Mouse (Mus musculus): ENCODE data around the gene Wdr95. TPM values are rescaled to one million over a fixed set of nuclear protein-coding genes. Genes with fewer than 3 reads are reported as not detected.
A peak's percentile ranks its signal among the peaks of the same experiment; 100 is the strongest.
"Not testable (repeated sequence)": the region's sequence is repeated elsewhere in the genome, so short reads cannot be mapped to it uniquely, and the experiment has no call there.

Wdr95 gene
- total RNA-seq, 2 experiments from 2014 or later, result not detected

- intact Hi-C loops (cut with DNase I; ENCODE audit: low total_unique reads), result no loop called here
Observed at GRCm38 (mm10) chr5:149514087-149514671, 14.3 kb upstream of the Wdr95 start.

GRCm38 (mm10) chr5:149514890-149515289 is 13.6 kb upstream of the Wdr95 start:
- intact Hi-C loops (cut with DNase I; ENCODE audit: low total_unique reads), result no loop called here
- DNase-seq, result no peak

More at GRCm38 (mm10) chr5:149514087-149514671, 14.3 kb upstream of the Wdr95 start:
- peak; percentile 35 for DNase-seq

- intact Hi-C loops (cut with DNase I; ENCODE audit: low total_unique reads), result no loop called here
Observed at GRCm38 (mm10) chr5:149517116-149517515, 11.4 kb upstream of the Wdr95 start.

GRCm38 (mm10) chr5:149520806-149521205 is 7.7 kb upstream of the Wdr95 start:
- no peak for DNase-seq
- intact Hi-C loops (cut with DNase I; ENCODE audit: low total_unique reads), result loop anchor here (5.0 kb wide), 1 partner anchor 64 kb away; no protein-coding TSS in a partner anchor

More at GRCm38 (mm10) chr5:149517116-149517515, 11.4 kb upstream of the Wdr95 start:
- DNase-seq, result no peak

GRCm38 (mm10) chr5:149523856-149524241 is 4.6 kb upstream of the Wdr95 start:
- intact Hi-C loops (cut with DNase I; ENCODE audit: low total_unique reads), result loop anchor here (5.0 kb wide), 1 partner anchor 67 kb away; no protein-coding TSS in a partner anchor

GRCm38 (mm10) chr5:149524242-149524858 is 4.1 kb upstream of the Wdr95 start:
- DNase-seq, result peak; percentile 78
- intact Hi-C loops (cut with DNase I; ENCODE audit: low total_unique reads), result loop anchor here (5.0 kb wide), 1 partner anchor 67 kb away; no protein-coding TSS in a partner anchor

More at GRCm38 (mm10) chr5:149523856-149524241, 4.6 kb upstream of the Wdr95 start:
- no peak for DNase-seq

GRCm38 (mm10) chr5:149525055-149525785 is 3.3 kb upstream of the Wdr95 start:
- DNase-seq, result no peak

GRCm38 (mm10) chr5:149526467-149526951 is 2.0 kb upstream of the Wdr95 start:
- intact Hi-C loops (cut with DNase I; ENCODE audit: low total_unique reads), result no loop called here
- DNase-seq, result peak; percentile 57

More at GRCm38 (mm10) chr5:149525055-149525785, 3.3 kb upstream of the Wdr95 start:
- intact Hi-C loops (cut with DNase I; ENCODE audit: low total_unique reads), result no loop called here

GRCm38 (mm10) chr5:149527292-149527691 is 1.2 kb upstream of the Wdr95 start:
- DNase-seq; intact Hi-C loops (cut with DNase I; ENCODE audit: low total_unique reads): not testable (repeated sequence)

GRCm38 (mm10) chr5:149533847-149534246 is 5.4 kb downstream of the Wdr95 start:
- DNase-seq, result no peak
- intact Hi-C loops (cut with DNase I; ENCODE audit: low total_unique reads), result no loop called here

- intact Hi-C loops (cut with DNase I; ENCODE audit: low total_unique reads), result no loop called here
Observed at GRCm38 (mm10) chr5:149536005-149536404, 7.5 kb downstream of the Wdr95 start.

GRCm38 (mm10) chr5:149537796-149538511 is 9.5 kb downstream of the Wdr95 start:
- intact Hi-C loops (cut with DNase I; ENCODE audit: low total_unique reads), result no loop called here
- DNase-seq, result no peak

More at GRCm38 (mm10) chr5:149536005-149536404, 7.5 kb downstream of the Wdr95 start:
- no peak for DNase-seq

- intact Hi-C loops (cut with DNase I; ENCODE audit: low total_unique reads), result no loop called here
- DNase-seq, result no peak
Observed at GRCm38 (mm10) chr5:149538531-149538930, 10.1 kb downstream of the Wdr95 start.

GRCm38 (mm10) chr5:149539051-149539450 is 10.6 kb downstream of the Wdr95 start:
- no peak for DNase-seq
- intact Hi-C loops (cut with DNase I; ENCODE audit: low total_unique reads), result no loop called here

- intact Hi-C loops (cut with DNase I; ENCODE audit: low total_unique reads), result no loop called here
- no peak for DNase-seq
Observed at GRCm38 (mm10) chr5:149551179-149551578, 22.7 kb downstream of the Wdr95 start.

- intact Hi-C loops (cut with DNase I; ENCODE audit: low total_unique reads), result no loop called here
Observed at GRCm38 (mm10) chr5:149552742-149553141, 24.3 kb downstream of the Wdr95 start.

GRCm38 (mm10) chr5:149553373-149553772 is 24.9 kb downstream of the Wdr95 start:
- no peak for DNase-seq

More at GRCm38 (mm10) chr5:149552742-149553141, 24.3 kb downstream of the Wdr95 start:
- no peak for DNase-seq

GRCm38 (mm10) chr5:149554397-149554796 is 25.9 kb downstream of the Wdr95 start:
- intact Hi-C loops (cut with DNase I; ENCODE audit: low total_unique reads), result no loop called here
- no peak for DNase-seq

More at GRCm38 (mm10) chr5:149553373-149553772, 24.9 kb downstream of the Wdr95 start:
- intact Hi-C loops (cut with DNase I; ENCODE audit: low total_unique reads), result no loop called here

GRCm38 (mm10) chr5:149560903-149561588 is 32.6 kb downstream of the Wdr95 start:
- intact Hi-C loops (cut with DNase I; ENCODE audit: low total_unique reads), result no loop called here
- DNase-seq, result no peak
